Mouse (Mus musculus) bone marrow macrophage, adult 2 months (primary cell): ENCODE measurements around the gene Lcmt1.

ENCODE experiments used
- CTCF ChIP-seq: IDR thresholded peaks from 2 replicates; pipeline ENCODE4 v1.5.1; 2012; ENCODE audit warnings: low read depth, mild to moderate bottlenecking, low read length, moderate library complexity
- POLR2A ChIP-seq: IDR thresholded peaks from 2 replicates; pipeline ENCODE4 v1.6.1; 2012; ENCODE audit warnings: mild to moderate bottlenecking, low read depth, low read length, borderline replicate concordance

DNA sequence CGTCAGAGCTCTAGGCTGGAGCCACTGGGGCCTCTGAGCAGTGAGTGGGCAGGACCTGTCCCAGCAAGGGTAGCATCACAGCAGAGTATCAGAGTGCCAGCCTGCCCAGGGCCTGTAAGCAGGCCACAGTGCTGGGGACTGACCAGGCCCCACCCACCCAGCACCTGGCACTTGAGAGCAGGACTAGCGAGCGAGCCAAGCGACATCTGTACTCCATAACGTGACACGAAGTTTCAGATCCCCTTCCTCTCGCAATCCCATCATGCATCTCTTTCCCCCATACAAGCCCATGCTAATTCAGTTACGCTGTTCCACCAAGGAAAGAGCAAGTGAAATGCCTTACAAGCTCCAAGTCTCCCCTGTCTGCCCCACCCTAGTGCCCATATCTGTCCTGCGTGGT lies 39.1 kb upstream of the Lcmt1 start:
- TF ChIP-seq POLR2A (no peak), CTCF (no peak)
